Mouse (Mus musculus): ENCODE data around the gene 1810065E05Rik. TPM values are rescaled to one million over a fixed set of nuclear protein-coding genes. Genes with fewer than 3 reads are reported as not detected.

Gene 1810065E05Rik
- not detected for polyA plus RNA-seq (2014; fragmentation: Illumina TruSeq; extraction: RNeasy Lipid Tissue Mini Kit (QIAGEN cat#74804))

GRCm38 (mm10) chr11:58420815-58421214 lies at the start of gene 1810065E05Rik:
TSS of gene 1810065E05Rik (plus strand) at chr11:58421111.

DNA sequence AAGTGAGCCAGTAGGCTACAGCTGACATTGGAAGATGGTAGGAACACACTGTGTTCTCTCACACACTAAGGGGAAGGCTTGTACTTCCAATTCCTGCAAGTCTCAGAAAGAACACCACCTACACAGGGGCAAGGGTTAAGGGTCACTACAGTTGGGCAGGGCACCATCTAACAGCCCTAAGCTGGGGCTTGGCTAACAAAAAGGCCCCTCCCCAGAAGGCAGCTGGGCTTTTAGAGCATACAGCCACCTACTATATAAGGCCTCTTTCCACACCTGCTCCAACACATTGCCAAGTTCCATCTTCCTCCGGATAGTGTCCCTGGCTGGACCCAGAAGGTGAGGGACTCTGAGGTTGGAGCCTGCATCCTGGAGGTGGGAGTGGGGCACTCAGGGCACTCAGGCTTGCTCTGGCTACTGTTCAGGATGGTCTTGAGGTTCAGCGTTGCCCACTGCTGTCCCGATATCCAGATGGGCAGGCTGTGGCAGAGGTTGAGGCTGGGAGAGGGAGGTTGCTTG lies 42.1 kb upstream of the 1810065E05Rik start, which contains the start of gene Lypd8:
Lypd8 (plus strand) TSS at position 281 of the 516 bp plus-strand sequence.

GRCm38 (mm10) chr11:58432259-58432658 lies 11.3 kb downstream of the 1810065E05Rik start, which contains the start of gene Gm12253:
TSS of gene Gm12253 (plus strand) at chr11:58432559.

GRCm38 (mm10) chr11:58452759-58453158 lies 31.8 kb downstream of the 1810065E05Rik start, which contains the start of gene Lypd9:
TSS of gene Lypd9 (minus strand) at chr11:58452923.

DNA sequence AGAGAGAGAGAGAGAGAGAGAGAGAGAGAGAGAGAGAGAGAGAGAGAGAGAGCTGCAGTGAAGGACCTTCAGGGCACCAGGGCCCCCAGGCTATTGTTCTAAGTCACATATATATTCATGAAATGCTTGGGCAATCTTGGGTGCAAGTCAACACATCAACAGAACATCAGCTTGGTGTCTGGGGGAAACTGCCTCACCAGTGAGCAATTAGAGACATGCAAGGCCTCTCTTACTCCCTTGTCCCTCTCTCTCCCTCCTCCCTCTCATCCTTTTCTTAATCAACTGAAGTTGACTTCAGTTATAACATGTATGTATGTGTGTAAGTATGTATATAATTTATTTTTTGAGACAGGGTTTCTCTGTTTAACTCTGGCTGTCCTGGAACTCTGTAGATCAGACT lies 41.3 kb downstream of the 1810065E05Rik start, which contains the start of gene Olfr30:
Olfr30 (minus strand) TSS at position 101 of the 400 bp plus-strand sequence.

Other genes starting within 250 kb of the 1810065E05Rik start
- 35.7 TPM for gene Mrpl22, start 249.4 kb upstream of the 1810065E05Rik start, polyA plus RNA-seq (2014; fragmentation: Illumina TruSeq; extraction: RNeasy Lipid Tissue Mini Kit (QIAGEN cat#74804))
- 16.1 TPM for gene Igtp, start 221.6 kb upstream of the 1810065E05Rik start, polyA plus RNA-seq (2014; fragmentation: Illumina TruSeq; extraction: RNeasy Lipid Tissue Mini Kit (QIAGEN cat#74804))
- gene Irgm2, start 221.5 kb upstream of the 1810065E05Rik start, polyA plus RNA-seq (2014; fragmentation: Illumina TruSeq; extraction: RNeasy Lipid Tissue Mini Kit (QIAGEN cat#74804)): 30.9 TPM
- gene 4930438A08Rik, start 146.3 kb upstream of the 1810065E05Rik start, polyA plus RNA-seq (2014; fragmentation: Illumina TruSeq; extraction: RNeasy Lipid Tissue Mini Kit (QIAGEN cat#74804)): not detected
- 0.48 TPM for gene Zfp692, start 114.0 kb upstream of the 1810065E05Rik start, polyA plus RNA-seq (2014; fragmentation: Illumina TruSeq; extraction: RNeasy Lipid Tissue Mini Kit (QIAGEN cat#74804))
- gene Zfp672, start 90.8 kb upstream of the 1810065E05Rik start, polyA plus RNA-seq (2014; fragmentation: Illumina TruSeq; extraction: RNeasy Lipid Tissue Mini Kit (QIAGEN cat#74804)): 52.3 TPM
- gene Sh3bp5l, start 90.4 kb upstream of the 1810065E05Rik start, polyA plus RNA-seq (2014; fragmentation: Illumina TruSeq; extraction: RNeasy Lipid Tissue Mini Kit (QIAGEN cat#74804)): 0.80 TPM
- gene Lypd8, start 42.1 kb upstream of the 1810065E05Rik start, polyA plus RNA-seq (2014; fragmentation: Illumina TruSeq; extraction: RNeasy Lipid Tissue Mini Kit (QIAGEN cat#74804)): not detected
- not detected for gene Gm12253, start 11.4 kb downstream of the 1810065E05Rik start, polyA plus RNA-seq (2014; fragmentation: Illumina TruSeq; extraction: RNeasy Lipid Tissue Mini Kit (QIAGEN cat#74804))
- not detected for gene Lypd9, start 31.8 kb downstream of the 1810065E05Rik start, polyA plus RNA-seq (2014; fragmentation: Illumina TruSeq; extraction: RNeasy Lipid Tissue Mini Kit (QIAGEN cat#74804))
- not detected for gene Olfr30, start 41.2 kb downstream of the 1810065E05Rik start, polyA plus RNA-seq (2014; fragmentation: Illumina TruSeq; extraction: RNeasy Lipid Tissue Mini Kit (QIAGEN cat#74804))
- not detected for gene Olfr332, start 71.4 kb downstream of the 1810065E05Rik start, polyA plus RNA-seq (2014; fragmentation: Illumina TruSeq; extraction: RNeasy Lipid Tissue Mini Kit (QIAGEN cat#74804))
- not detected for gene Olfr331, start 81.5 kb downstream of the 1810065E05Rik start, polyA plus RNA-seq (2014; fragmentation: Illumina TruSeq; extraction: RNeasy Lipid Tissue Mini Kit (QIAGEN cat#74804))
- gene Olfr330, start 113.7 kb downstream of the 1810065E05Rik start, polyA plus RNA-seq (2014; fragmentation: Illumina TruSeq; extraction: RNeasy Lipid Tissue Mini Kit (QIAGEN cat#74804)): 4.5 TPM
- 5.1 TPM for gene Olfr329-ps, start 125.3 kb downstream of the 1810065E05Rik start, polyA plus RNA-seq (2014; fragmentation: Illumina TruSeq; extraction: RNeasy Lipid Tissue Mini Kit (QIAGEN cat#74804))
- gene Olfr328, start 134.5 kb downstream of the 1810065E05Rik start, polyA plus RNA-seq (2014; fragmentation: Illumina TruSeq; extraction: RNeasy Lipid Tissue Mini Kit (QIAGEN cat#74804)): 0.20 TPM
- not detected for gene Olfr224, start 149.4 kb downstream of the 1810065E05Rik start, polyA plus RNA-seq (2014; fragmentation: Illumina TruSeq; extraction: RNeasy Lipid Tissue Mini Kit (QIAGEN cat#74804))
- gene Olfr325, start 156.6 kb downstream of the 1810065E05Rik start, polyA plus RNA-seq (2014; fragmentation: Illumina TruSeq; extraction: RNeasy Lipid Tissue Mini Kit (QIAGEN cat#74804)): not detected
- not detected for gene Olfr324, start 174.0 kb downstream of the 1810065E05Rik start, polyA plus RNA-seq (2014; fragmentation: Illumina TruSeq; extraction: RNeasy Lipid Tissue Mini Kit (QIAGEN cat#74804))
- gene 2210407C18Rik, start 195.0 kb downstream of the 1810065E05Rik start, polyA plus RNA-seq (2014; fragmentation: Illumina TruSeq; extraction: RNeasy Lipid Tissue Mini Kit (QIAGEN cat#74804)): 0.80 TPM
- not detected for gene Olfr323, start 209.4 kb downstream of the 1810065E05Rik start, polyA plus RNA-seq (2014; fragmentation: Illumina TruSeq; extraction: RNeasy Lipid Tissue Mini Kit (QIAGEN cat#74804))
- gene Trim58, start 219.4 kb downstream of the 1810065E05Rik start, polyA plus RNA-seq (2014; fragmentation: Illumina TruSeq; extraction: RNeasy Lipid Tissue Mini Kit (QIAGEN cat#74804)): not detected
- not detected for gene Olfr322, start 237.7 kb downstream of the 1810065E05Rik start, polyA plus RNA-seq (2014; fragmentation: Illumina TruSeq; extraction: RNeasy Lipid Tissue Mini Kit (QIAGEN cat#74804))

All from ovary, adult 10 weeks (tissue).